8 mouse cellular contexts compared by ENCODE assay signal in genomic region chr3:144753120-144753519, GRCm38 (mm10). TPM values are rescaled to one million over a fixed set of nuclear protein-coding genes. Genes with fewer than 3 reads are reported as not detected.
DNase-seq lines count a peak whose midpoint lies in the region; ATAC-seq and TF ChIP-seq lines count a peak whose summit lies in the region.

No protein-coding gene starts in this region.

- no peaks in the 10 kb centered on the region for H3K9me3 ChIP-seq in liver, embryonic 14.5 days (ENCODE audit: control insufficient read depth, low read length)

- H3K27ac ChIP-seq in liver, embryonic 14.5 days, result no peak overlapping the region

- DNase-seq in kidney, adult 8-10 months, result peak; percentile 4 to 16
- no peak for DNase-seq in kidney, adult 11 months
- DNase-seq in NIH3T3 (ENCODE audit: low read depth) (peak; percentile 34), MN1 (ENCODE audit: low spot score) (no peak)
- peak; percentile 6 for DNase-seq in cerebellum, adult 9-11 months
- peak in 1 of 3 experiments; percentile 3 for DNase-seq in liver, embryonic 14.5 days (ENCODE audit: low read depth in 3 of 3, low spot score in 3 of 3)
- no peak for DNase-seq in gastrocnemius, postnatal 14 days
- no peak for DNase-seq in left cerebral cortex, postnatal 36 days (ENCODE audit: low spot score in 2 of 2)

- H3K4me1 ChIP-seq in liver, embryonic 14.5 days (replicated peaks; ENCODE audit: control insufficient read depth in 2 of 2, insufficient read depth in 2 of 2, low read length in 1 of 2), result no peaks in the 10 kb centered on the region

- TF ChIP-seq CTCF in liver, embryonic 14.5 days (IDR thresholded peaks at IDR 0.05; ENCODE audit: low read depth), result peak; percentile 90

- intact Hi-C loops in gastrocnemius, postnatal 14 days (cut with DNase I; ENCODE audit: low total_unique reads), result no loop called here
- intact Hi-C loops in left cerebral cortex, postnatal 36 days (cut with DNase I), result loop anchor here (10.0 kb wide), 1 partner anchor 62 kb away; the partner anchor contains the start of gene Clca3a2

- no peak overlapping the region for H3K9ac ChIP-seq in liver, embryonic 14.5 days (replicated peaks)

- no peak for TF ChIP-seq EP300 in liver, embryonic 14.5 days (IDR thresholded peaks at IDR 0.05; ENCODE audit: low read depth)

- no peak overlapping the region for H3K4me3 ChIP-seq in liver, embryonic 14.5 days (ENCODE audit: insufficient read depth in 1 of 2, low read depth in 2 of 2, low read length in 2 of 2)

- no peak for ATAC-seq in liver, embryonic 14.5 days (ENCODE audit: insufficient read depth)

- H3K27me3 ChIP-seq in liver, embryonic 14.5 days (ENCODE audit: control insufficient read depth, insufficient read depth, low read length), result no peaks in the 10 kb centered on the region

- WGBS in liver, embryonic 14.5 days (ENCODE audit: insufficient replicate concordance), result 6% methylated on average over 2 of the region's 2 CpGs

- no peaks in the 10 kb centered on the region for H3K36me3 ChIP-seq in liver, embryonic 14.5 days (replicated peaks; ENCODE audit: control insufficient read depth, insufficient read depth, low read depth)

- H3K4me2 ChIP-seq in liver, embryonic 14.5 days (ENCODE audit: low read depth), result no peak overlapping the region

RNA-seq across cellular contexts. Expression of gene Clca3a1, which starts 7.7 kb away (rescaled TPM):
- 4.0 and 5.4 TPM in 2 replicates for polyA plus RNA-seq in liver, embryonic 14.5 days (2012; rRNA removed)
- 3.0 and 4.2 TPM in 2 replicates for polyA plus RNA-seq in liver, embryonic 14.5 days (2014; fragmentation: Nextera tagmentation; extraction: Ambion mirVana)
- under 1 TPM; 0.06 to 0.09 TPM for total RNA-seq in gastrocnemius, postnatal 14 days (2021)
- under 1 TPM; 0.22 to 0.25 TPM for total RNA-seq in left cerebral cortex, postnatal 36 days (2021)

RNA-seq across cellular contexts. Expression of gene Sh3glb1, which starts 33.0 kb away (rescaled TPM):
- polyA plus RNA-seq in liver, embryonic 14.5 days (2012; rRNA removed), result 7.8 and 11.7 TPM in 2 replicates
- polyA plus RNA-seq in liver, embryonic 14.5 days (2014; fragmentation: Nextera tagmentation; extraction: Ambion mirVana), result 74.4 and 80.3 TPM in 2 replicates
- total RNA-seq in gastrocnemius, postnatal 14 days (2021), result 100 to 1,000 TPM; 269 to 286 TPM
- 10 to 100 TPM; 59.0 to 62.9 TPM for total RNA-seq in left cerebral cortex, postnatal 36 days (2021)

Comparison
In these comparisons a context has a peak if more than half of its experiments do, and no peak if none do; other contexts are left out.
1. DNase-seq: peak in kidney, adult 8-10 months (2 of 2), NIH3T3 (single experiment) and cerebellum, adult 9-11 months (single experiment); none in kidney, adult 11 months (single experiment), MN1 (single experiment), gastrocnemius, postnatal 14 days (single experiment) and left cerebral cortex, postnatal 36 days (0 of 2).
2. RNA of gene Sh3glb1, which starts 33.0 kb away (total RNA-seq): 269 to 286 TPM in gastrocnemius, postnatal 14 days; 59.0 to 62.9 TPM in left cerebral cortex, postnatal 36 days; every median in the first group is over 4 times any median in the second.